Mouse (Mus musculus) hindbrain, embryonic 15.5 days (tissue): Measurements from ENCODE around the gene Stat5b. TPM values are rescaled to one million over a fixed set of nuclear protein-coding genes. Genes with fewer than 3 reads are reported as not detected.

ENCODE experiments used
- ATAC-seq: fragments of 200-750 bp; cut with Nextera tagmentation; 2 replicates; pipeline ENCODE4 v1.8.0; 2017; ENCODE audit warnings: low read depth, moderate number of reproducible peaks, moderate TSS enrichment; ENCODE audit not compliant: low FRiP score
- H3K27ac ChIP-seq: fragments of 300-500 bp; sonication (generic); replicated peaks from 2 replicates; pipeline ENCODE4 v1.5.1; 2015; ENCODE audit warnings: mild to moderate bottlenecking, inconsistent platforms
- H3K27me3 ChIP-seq: fragments of 300-500 bp; sonication (generic); 2 replicates; pipeline ENCODE4 v1.6.1; 2015; ENCODE audit warnings: control low read depth, inconsistent platforms
- H3K36me3 ChIP-seq: fragments of 300-500 bp; sonication (generic); 2 replicates; pipeline ENCODE4 v1.6.1; 2015; ENCODE audit warnings: control low read depth, inconsistent platforms
- H3K4me1 ChIP-seq: fragments of 300-500 bp; sonication (generic); replicated peaks from 2 replicates; pipeline ENCODE4 v1.6.1; 2015; ENCODE audit warnings: control low read depth, inconsistent platforms
- H3K4me2 ChIP-seq: fragments of 300-500 bp; sonication (generic); 2 replicates; pipeline ENCODE4 v1.6.1; 2015; ENCODE audit warnings: moderate library complexity, mild to moderate bottlenecking, inconsistent platforms
- H3K4me3 ChIP-seq: fragments of 300-500 bp; sonication (generic); 2 replicates; pipeline ENCODE4 v1.5.1; 2015; ENCODE audit warnings: mild to moderate bottlenecking, inconsistent platforms
- H3K9ac ChIP-seq: fragments of 300-500 bp; sonication (generic); 2 replicates; pipeline ENCODE4 v1.6.1; 2015; ENCODE audit warnings: inconsistent platforms
- H3K9me3 ChIP-seq: fragments of 300-500 bp; sonication (generic); 2 replicates; pipeline ENCODE4 v1.6.1; 2016; ENCODE audit warnings: control low read depth, inconsistent platforms
- WGBS: fragments of 180-500 bp; shearing (Covaris S2); methylation state at CpG from one replicate; pipeline ENCODE4 v1.1.7; 2015; 5-methylcytosine and 5-hydroxymethylcytosine counted together
- polyA plus RNA-seq: library from polyadenylated mRNA; unstranded; fragments of >200 nt; fragmentation: Nextera tagmentation; extraction: Ambion mirVana; gene quantifications from 2 replicates; pipeline ENCODE4 v1.2.1, GENCODE M21; 2015

Gene Stat5b
- polyA plus RNA-seq, 1 experiment from 2014 or later: 20.3 TPM

GRCm38 (mm10) chr11:100754021-100754692, 96.4 kb downstream of the Stat5b start:
- Histone ChIP-seq H3K36me3 (peaks cover 25% of the 10 kb centered on the region), H3K4me1 (peaks cover 7% of the 10 kb centered on the region; the same call in 1 of the 2 replicates), H3K9me3 (no peaks in the 10 kb centered on the region), H3K4me2 (no peak overlapping the region), H3K4me3 (no peak overlapping the region), H3K27me3 (no peaks in the 10 kb centered on the region), H3K27ac (no peak overlapping the region), H3K9ac (no peak overlapping the region)
- WGBS: 85% methylated on average over 12 of the region's 12 CpGs
- ATAC-seq: no peak

GRCm38 (mm10) chr11:100752294-100752693, 98.2 kb downstream of the Stat5b start:
- Histone ChIP-seq H3K27me3 (no peaks in the 10 kb centered on the region), H3K4me2 (no peak overlapping the region), H3K4me3 (no peak overlapping the region), H3K9ac (no peak overlapping the region), H3K4me1 (no peaks in the 10 kb centered on the region), H3K27ac (no peak overlapping the region), H3K9me3 (no peaks in the 10 kb centered on the region), H3K36me3 (peaks cover 25% of the 10 kb centered on the region)
- WGBS: 33% methylated on average over 10 of the region's 10 CpGs
- ATAC-seq: no peak

- H3K27me3 ChIP-seq: no peaks in the 10 kb centered on the region
- H3K4me3 ChIP-seq: no peak overlapping the region
- H3K4me2 ChIP-seq: no peak overlapping the region
- H3K36me3 ChIP-seq: peaks cover 25% of the 10 kb centered on the region
- H3K4me1 ChIP-seq: no peaks in the 10 kb centered on the region
- H3K27ac ChIP-seq: no peak overlapping the region
- no peaks in the 10 kb centered on the region for H3K9me3 ChIP-seq
- WGBS: 91% methylated on average over 16 of the region's 16 CpGs
- H3K9ac ChIP-seq: no peak overlapping the region
- no peak for ATAC-seq
Measured at GRCm38 (mm10) chr11:100750127-100750526, 100.4 kb downstream of the Stat5b start.

- Histone ChIP-seq H3K9me3 (no peaks in the 10 kb centered on the region), H3K4me3 (no peak overlapping the region), H3K4me1 (no peaks in the 10 kb centered on the region), H3K9ac (no peak overlapping the region), H3K27ac (no peak overlapping the region), H3K4me2 (no peak overlapping the region), H3K27me3 (no peaks in the 10 kb centered on the region), H3K36me3 (peaks cover 18% of the 10 kb centered on the region)
- 55% methylated on average over 25 of the region's 25 CpGs for WGBS
- ATAC-seq: no peak
Measured at GRCm38 (mm10) chr11:100749469-100749868, 101.1 kb downstream of the Stat5b start.

- no peaks in the 10 kb centered on the region for H3K9me3 ChIP-seq
- H3K27me3 ChIP-seq: no peaks in the 10 kb centered on the region
- H3K4me1 ChIP-seq: no peaks in the 10 kb centered on the region
- no peak overlapping the region for H3K9ac ChIP-seq
- H3K4me2 ChIP-seq: no peak overlapping the region
- peaks cover 16% of the 10 kb centered on the region for H3K36me3 ChIP-seq
- no peak for ATAC-seq
- no peak overlapping the region for H3K4me3 ChIP-seq
- H3K27ac ChIP-seq: no peak overlapping the region
- 84% methylated on average over 4 of the region's 4 CpGs for WGBS
Measured at GRCm38 (mm10) chr11:100748620-100749019, 101.9 kb downstream of the Stat5b start.

GRCm38 (mm10) chr11:100747114-100747513, 103.4 kb downstream of the Stat5b start:
- H3K9me3 ChIP-seq: no peaks in the 10 kb centered on the region
- no peak overlapping the region for H3K4me2 ChIP-seq
- no peak overlapping the region for H3K9ac ChIP-seq
- 78% methylated on average over 5 of the region's 5 CpGs for WGBS
- ATAC-seq: no peak
- no peak overlapping the region for H3K4me3 ChIP-seq
- no peaks in the 10 kb centered on the region for H3K27me3 ChIP-seq
- peaks cover 15% of the 10 kb centered on the region for H3K36me3 ChIP-seq
- no peaks in the 10 kb centered on the region for H3K4me1 ChIP-seq
- no peak overlapping the region for H3K27ac ChIP-seq

- WGBS: 82% methylated on average over 10 of the region's 10 CpGs
- Histone ChIP-seq H3K27ac (no peak overlapping the region), H3K27me3 (no peaks in the 10 kb centered on the region), H3K9me3 (no peaks in the 10 kb centered on the region), H3K4me3 (no peak overlapping the region), H3K36me3 (peaks cover 13% of the 10 kb centered on the region), H3K4me2 (no peak overlapping the region), H3K9ac (no peak overlapping the region), H3K4me1 (no peaks in the 10 kb centered on the region)
- ATAC-seq: no peak
Measured at GRCm38 (mm10) chr11:100746546-100746945, 104.0 kb downstream of the Stat5b start.

- Histone ChIP-seq H3K27ac (no peak overlapping the region), H3K4me3 (no peak overlapping the region), H3K9ac (no peak overlapping the region), H3K36me3 (peaks cover 13% of the 10 kb centered on the region; the same call in 1 of the 2 replicates), H3K4me2 (no peak overlapping the region), H3K4me1 (no peaks in the 10 kb centered on the region), H3K9me3 (no peaks in the 10 kb centered on the region), H3K27me3 (no peaks in the 10 kb centered on the region)
- WGBS: 14% methylated on average over 6 of the region's 6 CpGs
- peak; percentile 44; the same call in 1 of the 2 replicates for ATAC-seq
Measured at GRCm38 (mm10) chr11:100745085-100745484, 105.4 kb downstream of the Stat5b start.

GRCm38 (mm10) chr11:100741348-100741747, 109.2 kb downstream of the Stat5b start:
- no peak for ATAC-seq
- H3K4me2 ChIP-seq: no peak overlapping the region
- no peak overlapping the region for H3K27ac ChIP-seq
- 79% methylated on average over 6 of the region's 6 CpGs for WGBS
- H3K4me3 ChIP-seq: no peak overlapping the region
- H3K36me3 ChIP-seq: peaks cover 11% of the 10 kb centered on the region; the same call in 1 of the 2 replicates
- no peak overlapping the region for H3K9ac ChIP-seq
- no peaks in the 10 kb centered on the region for H3K27me3 ChIP-seq
- H3K9me3 ChIP-seq: no peaks in the 10 kb centered on the region
- H3K4me1 ChIP-seq: peaks cover 17% of the 10 kb centered on the region

GRCm38 (mm10) chr11:100738749-100739148, 111.8 kb downstream of the Stat5b start:
- Histone ChIP-seq H3K27me3 (no peaks in the 10 kb centered on the region), H3K9me3 (no peaks in the 10 kb centered on the region), H3K4me3 (peak overlapping the region; percentile 88), H3K27ac (peak overlapping the region; percentile 88), H3K36me3 (peaks cover 11% of the 10 kb centered on the region; the same call in 1 of the 2 replicates), H3K9ac (peak overlapping the region; percentile 49; the same call in 1 of the 2 replicates), H3K4me2 (peak overlapping the region; percentile 62), H3K4me1 (peaks cover 24% of the 10 kb centered on the region)
- 16% methylated on average over 5 of the region's 5 CpGs for WGBS
- ATAC-seq: no peak

- H3K9ac ChIP-seq: peak within 1 kb of the TSS; percentile 82
- peak within 1 kb of the TSS; percentile 88 for H3K27ac ChIP-seq
- no peaks in the 10 kb centered on the region for H3K27me3 ChIP-seq
- peak; percentile 99 for ATAC-seq
- peaks cover 12% of the 10 kb centered on the region; the same call in 1 of the 2 replicates for H3K36me3 ChIP-seq
- peaks cover 24% of the 10 kb centered on the region for H3K4me1 ChIP-seq
- H3K4me3 ChIP-seq: peak within 1 kb of the TSS; percentile 88
- 0% methylated on average over 38 of the region's 39 CpGs for WGBS
- no peaks in the 10 kb centered on the region for H3K9me3 ChIP-seq
- H3K4me2 ChIP-seq: peak within 1 kb of the TSS; percentile 89
Measured at GRCm38 (mm10) chr11:100738066-100738604, 112.4 kb downstream of the Stat5b start, which contains the start of gene Rab5c. Rab5c (minus strand) TSS chr11:100738215.

GRCm38 (mm10) chr11:100737105-100737733, 113.3 kb downstream of the Stat5b start:
- Histone ChIP-seq H3K4me3 (peak overlapping the region; percentile 88), H3K27ac (no peak overlapping the region), H3K9me3 (no peaks in the 10 kb centered on the region), H3K27me3 (no peaks in the 10 kb centered on the region), H3K4me2 (peak overlapping the region; percentile 89), H3K36me3 (peaks cover 18% of the 10 kb centered on the region; the same call in 1 of the 2 replicates), H3K4me1 (peaks cover 24% of the 10 kb centered on the region), H3K9ac (peak overlapping the region; percentile 82)
- ATAC-seq: no peak
- WGBS: 4% methylated on average over 13 of the region's 13 CpGs
